Mouse (Mus musculus): ENCODE results near the gene Olfr389. TPM values are rescaled to one million over a fixed set of nuclear protein-coding genes. Genes with fewer than 3 reads are reported as not detected.

The Olfr389 gene
- polyA plus RNA-seq (2015; fragmentation: Nextera tagmentation; extraction: Ambion mirVana) = not detected in 2 replicates

GRCm38 (mm10) chr11:73780613-73781012 lies at the start of gene Olfr389:
TSS of gene Olfr389 (minus strand) at chr11:73780713.
- no peak for ATAC-seq
- H3K4me2 ChIP-seq (ENCODE audit: low read depth, low read length) = no peak within 1 kb of the TSS
- H3K27ac ChIP-seq (ENCODE audit: low read length) = no peak within 1 kb of the TSS
- H3K9me3 ChIP-seq (ENCODE audit: control insufficient read depth, low read length) = no peaks in the 10 kb centered on the region
- H3K27me3 ChIP-seq (replicated peaks; ENCODE audit: control insufficient read depth, insufficient read depth, low read length) = no peaks in the 10 kb centered on the region
- 83% methylated on average over 1 of the region's 1 CpGs for WGBS
- no peak within 1 kb of the TSS for H3K9ac ChIP-seq (ENCODE audit: low read depth, low read length)
- no peaks in the 10 kb centered on the region for H3K36me3 ChIP-seq (ENCODE audit: control insufficient read depth, insufficient read depth, low read length)
- no peaks in the 10 kb centered on the region for H3K4me1 ChIP-seq (ENCODE audit: control insufficient read depth, insufficient read depth, low read length)
- H3K4me3 ChIP-seq (ENCODE audit: low read length) = no peak within 1 kb of the TSS

- no peak within 1 kb of the TSS for H3K4me2 ChIP-seq (ENCODE audit: low read depth, low read length)
- ATAC-seq = no peak
- no peaks in the 10 kb centered on the region for H3K27me3 ChIP-seq (replicated peaks; ENCODE audit: control insufficient read depth, insufficient read depth, low read length)
- 91% methylated on average over 1 of the region's 1 CpGs for WGBS
- no peaks in the 10 kb centered on the region for H3K9me3 ChIP-seq (ENCODE audit: control insufficient read depth, low read length)
- H3K36me3 ChIP-seq (ENCODE audit: control insufficient read depth, insufficient read depth, low read length) = no peaks in the 10 kb centered on the region
- no peak within 1 kb of the TSS for H3K27ac ChIP-seq (ENCODE audit: low read length)
- no peak within 1 kb of the TSS for H3K9ac ChIP-seq (ENCODE audit: low read depth, low read length)
- no peaks in the 10 kb centered on the region for H3K4me1 ChIP-seq (ENCODE audit: control insufficient read depth, insufficient read depth, low read length)
- H3K4me3 ChIP-seq (ENCODE audit: low read length) = no peak within 1 kb of the TSS
Observed at GRCm38 (mm10) chr11:73816949-73817348, 36.4 kb upstream of the Olfr389 start, which contains the start of gene Olfr392. TSS of gene Olfr392 (minus strand) at chr11:73817049.

GRCm38 (mm10) chr11:73802952-73803351 lies 22.4 kb upstream of the Olfr389 start, which contains the start of gene Olfr391-ps:
TSS of gene Olfr391-ps (minus strand) at chr11:73803052.
- WGBS = 23% methylated on average over 1 of the region's 1 CpGs
- H3K9ac ChIP-seq (ENCODE audit: low read depth, low read length) = no peak within 1 kb of the TSS
- no peak within 1 kb of the TSS for H3K4me2 ChIP-seq (ENCODE audit: low read depth, low read length)
- no peaks in the 10 kb centered on the region for H3K4me1 ChIP-seq (ENCODE audit: control insufficient read depth, insufficient read depth, low read length)
- no peak within 1 kb of the TSS for H3K27ac ChIP-seq (ENCODE audit: low read length)
- no peak within 1 kb of the TSS for H3K4me3 ChIP-seq (ENCODE audit: low read length)
- no peak for ATAC-seq
- no peaks in the 10 kb centered on the region for H3K9me3 ChIP-seq (ENCODE audit: control insufficient read depth, low read length)
- H3K27me3 ChIP-seq (replicated peaks; ENCODE audit: control insufficient read depth, insufficient read depth, low read length) = no peaks in the 10 kb centered on the region
- H3K36me3 ChIP-seq (ENCODE audit: control insufficient read depth, insufficient read depth, low read length) = no peaks in the 10 kb centered on the region

- Histone ChIP-seq H3K9ac (ENCODE audit: low read depth, low read length) (no peak within 1 kb of the TSS), H3K27ac (ENCODE audit: low read length) (no peak within 1 kb of the TSS), H3K36me3 (ENCODE audit: control insufficient read depth, insufficient read depth, low read length) (no peaks in the 10 kb centered on the region), H3K4me1 (ENCODE audit: control insufficient read depth, insufficient read depth, low read length) (no peaks in the 10 kb centered on the region), H3K27me3 (replicated peaks; ENCODE audit: control insufficient read depth, insufficient read depth, low read length) (no peaks in the 10 kb centered on the region), H3K9me3 (ENCODE audit: control insufficient read depth, low read length) (no peaks in the 10 kb centered on the region), H3K4me2 (ENCODE audit: low read depth, low read length) (no peak within 1 kb of the TSS), H3K4me3 (ENCODE audit: low read length) (no peak within 1 kb of the TSS)
- 81% methylated on average over 1 of the region's 1 CpGs for WGBS
- no peak for ATAC-seq
Observed at GRCm38 (mm10) chr11:73782664-73783063, 2.2 kb upstream of the Olfr389 start, which contains the start of gene Olfr390. TSS of gene Olfr390 (plus strand) at chr11:73782964.

- Histone ChIP-seq H3K27me3 (replicated peaks; ENCODE audit: control insufficient read depth, insufficient read depth, low read length) (no peaks in the 10 kb centered on the region), H3K27ac (ENCODE audit: low read length) (no peak overlapping the region), H3K4me2 (ENCODE audit: low read depth, low read length) (no peak overlapping the region), H3K9ac (ENCODE audit: low read depth, low read length) (no peak overlapping the region), H3K4me3 (ENCODE audit: low read length) (no peak overlapping the region), H3K9me3 (ENCODE audit: control insufficient read depth, low read length) (no peaks in the 10 kb centered on the region), H3K36me3 (ENCODE audit: control insufficient read depth, insufficient read depth, low read length) (no peaks in the 10 kb centered on the region), H3K4me1 (ENCODE audit: control insufficient read depth, insufficient read depth, low read length) (no peaks in the 10 kb centered on the region)
- ATAC-seq = no peak
Observed at GRCm38 (mm10) chr11:73759115-73759514, 21.4 kb downstream of the Olfr389 start.

Other genes starting within 250 kb of the Olfr389 start
- not detected in 2 replicates for gene Olfr385, start 187.7 kb downstream of the Olfr389 start, polyA plus RNA-seq (2015; fragmentation: Nextera tagmentation; extraction: Ambion mirVana)
- not detected in 2 replicates for gene Olfr384, start 182.1 kb downstream of the Olfr389 start, polyA plus RNA-seq (2015; fragmentation: Nextera tagmentation; extraction: Ambion mirVana)
- not detected in 2 replicates for gene Zfp735, start 91.9 kb downstream of the Olfr389 start, polyA plus RNA-seq (2015; fragmentation: Nextera tagmentation; extraction: Ambion mirVana)
- not detected in 2 replicates for gene Olfr390, start 2.3 kb upstream of the Olfr389 start, polyA plus RNA-seq (2015; fragmentation: Nextera tagmentation; extraction: Ambion mirVana)
- not detected in 2 replicates for gene Olfr391-ps, start 22.3 kb upstream of the Olfr389 start, polyA plus RNA-seq (2015; fragmentation: Nextera tagmentation; extraction: Ambion mirVana)
- gene Olfr392, start 36.3 kb upstream of the Olfr389 start, polyA plus RNA-seq (2015; fragmentation: Nextera tagmentation; extraction: Ambion mirVana) = not detected in 2 replicates
- not detected in 2 replicates for gene Olfr393, start 70.7 kb upstream of the Olfr389 start, polyA plus RNA-seq (2015; fragmentation: Nextera tagmentation; extraction: Ambion mirVana)
- gene Olfr394, start 110.1 kb upstream of the Olfr389 start, polyA plus RNA-seq (2015; fragmentation: Nextera tagmentation; extraction: Ambion mirVana) = not detected in 2 replicates
- not detected in 2 replicates for gene Olfr395, start 128.6 kb upstream of the Olfr389 start, polyA plus RNA-seq (2015; fragmentation: Nextera tagmentation; extraction: Ambion mirVana)
- not detected in 2 replicates for gene Olfr23, start 156.0 kb upstream of the Olfr389 start, polyA plus RNA-seq (2015; fragmentation: Nextera tagmentation; extraction: Ambion mirVana)
- not detected in 2 replicates for gene Olfr397, start 180.1 kb upstream of the Olfr389 start, polyA plus RNA-seq (2015; fragmentation: Nextera tagmentation; extraction: Ambion mirVana)
- gene Olfr398, start 209.7 kb upstream of the Olfr389 start, polyA plus RNA-seq (2015; fragmentation: Nextera tagmentation; extraction: Ambion mirVana) = not detected in 2 replicates